Mouse (Mus musculus): ENCODE measurements around the gene Ccr9. TPM values are rescaled to one million over a fixed set of nuclear protein-coding genes. Genes with fewer than 3 reads are reported as not detected.

Ccr9 gene
- polyA plus RNA-seq (2014; fragmentation: Nextera tagmentation; extraction: Ambion mirVana), result 0.18 and 0.23 TPM in 2 replicates

- H3K4me1 ChIP-seq (ENCODE audit: control insufficient read depth, insufficient read depth, low read length), result peaks cover 8% of the 10 kb centered on the region; the same call in 1 of the 2 replicates
- no peaks in the 10 kb centered on the region for H3K9me3 ChIP-seq (ENCODE audit: control insufficient read depth, low read length)
Measured at GRCm38 (mm10) chr9:123678327-123679105, at the start of gene Ccr9, which contains the start of gene Slc6a20a. Ccr9 (plus strand) TSS chr9:123678439. Slc6a20a (minus strand) TSS chr9:123678885.

GRCm38 (mm10) chr9:123631666-123632065 lies 46.6 kb upstream of the Ccr9 start:
- no peaks in the 10 kb centered on the region for H3K4me1 ChIP-seq (ENCODE audit: control insufficient read depth, insufficient read depth, low read length)
- no peak overlapping the region for H3K4me3 ChIP-seq (ENCODE audit: low read length)
- H3K36me3 ChIP-seq (ENCODE audit: control insufficient read depth, insufficient read depth, low read length), result no peaks in the 10 kb centered on the region
- H3K27me3 ChIP-seq (ENCODE audit: control insufficient read depth, insufficient read depth, low read length), result no peaks in the 10 kb centered on the region
- no peak overlapping the region for H3K9ac ChIP-seq (ENCODE audit: low read depth, low read length)
- no peaks in the 10 kb centered on the region for H3K9me3 ChIP-seq (ENCODE audit: control insufficient read depth, low read length)
- H3K4me2 ChIP-seq (replicated peaks; ENCODE audit: low read depth, low read length), result no peak overlapping the region
- ATAC-seq (ENCODE audit: low FRiP score, low TSS enrichment), result no peak
- H3K27ac ChIP-seq (ENCODE audit: low read depth, low read length), result no peak overlapping the region
- 75% methylated on average over 3 of the region's 3 CpGs for WGBS

More at GRCm38 (mm10) chr9:123678327-123679105, at the start of gene Ccr9, which contains the start of gene Slc6a20a:
- Histone ChIP-seq H3K36me3 (ENCODE audit: control insufficient read depth, insufficient read depth, low read length) (no peaks in the 10 kb centered on the region), H3K4me3 (ENCODE audit: low read length) (peak within 1 kb of the TSS; percentile 43), H3K9ac (ENCODE audit: low read depth, low read length) (peak within 1 kb of the TSS; percentile 29; the same call in 1 of the 2 replicates), H3K27me3 (ENCODE audit: control insufficient read depth, insufficient read depth, low read length) (peaks cover 36% of the 10 kb centered on the region), H3K4me2 (replicated peaks; ENCODE audit: low read depth, low read length) (peak within 1 kb of the TSS; percentile 77), H3K27ac (ENCODE audit: low read depth, low read length) (no peak within 1 kb of the TSS)
- WGBS, result 2% methylated on average over 69 of the region's 73 CpGs
- ATAC-seq (ENCODE audit: low FRiP score, low TSS enrichment), result peak; percentile 84

- H3K4me2 ChIP-seq (replicated peaks; ENCODE audit: low read depth, low read length), result no peak within 1 kb of the TSS
- H3K9ac ChIP-seq (ENCODE audit: low read depth, low read length), result no peak within 1 kb of the TSS
- WGBS, result 86% methylated on average over 6 of the region's 6 CpGs
- H3K36me3 ChIP-seq (ENCODE audit: control insufficient read depth, insufficient read depth, low read length), result no peaks in the 10 kb centered on the region
- H3K27me3 ChIP-seq (ENCODE audit: control insufficient read depth, insufficient read depth, low read length), result no peaks in the 10 kb centered on the region
- H3K9me3 ChIP-seq (ENCODE audit: control insufficient read depth, low read length), result no peaks in the 10 kb centered on the region
- H3K4me3 ChIP-seq (ENCODE audit: low read length), result no peak within 1 kb of the TSS
- no peak within 1 kb of the TSS for H3K27ac ChIP-seq (ENCODE audit: low read depth, low read length)
- no peaks in the 10 kb centered on the region for H3K4me1 ChIP-seq (ENCODE audit: control insufficient read depth, insufficient read depth, low read length)
- no peak for ATAC-seq (ENCODE audit: low FRiP score, low TSS enrichment)
Measured at GRCm38 (mm10) chr9:123632281-123632680, 46.0 kb upstream of the Ccr9 start, which contains the start of gene Slc6a20b. Slc6a20b (minus strand) TSS chr9:123632565.

GRCm38 (mm10) chr9:123632993-123633392 lies 45.2 kb upstream of the Ccr9 start:
- Histone ChIP-seq H3K4me2 (replicated peaks; ENCODE audit: low read depth, low read length) (no peak overlapping the region), H3K9me3 (ENCODE audit: control insufficient read depth, low read length) (no peaks in the 10 kb centered on the region), H3K9ac (ENCODE audit: low read depth, low read length) (no peak overlapping the region), H3K27ac (ENCODE audit: low read depth, low read length) (no peak overlapping the region), H3K4me3 (ENCODE audit: low read length) (no peak overlapping the region), H3K36me3 (ENCODE audit: control insufficient read depth, insufficient read depth, low read length) (no peaks in the 10 kb centered on the region), H3K27me3 (ENCODE audit: control insufficient read depth, insufficient read depth, low read length) (no peaks in the 10 kb centered on the region), H3K4me1 (ENCODE audit: control insufficient read depth, insufficient read depth, low read length) (no peaks in the 10 kb centered on the region)
- WGBS, result 83% methylated on average over 3 of the region's 3 CpGs
- no peak for ATAC-seq (ENCODE audit: low FRiP score, low TSS enrichment)

- Histone ChIP-seq H3K9me3 (ENCODE audit: control insufficient read depth, low read length) (no peaks in the 10 kb centered on the region), H3K4me2 (replicated peaks; ENCODE audit: low read depth, low read length) (no peak overlapping the region), H3K4me3 (ENCODE audit: low read length) (no peak overlapping the region), H3K4me1 (ENCODE audit: control insufficient read depth, insufficient read depth, low read length) (no peaks in the 10 kb centered on the region), H3K27me3 (ENCODE audit: control insufficient read depth, insufficient read depth, low read length) (no peaks in the 10 kb centered on the region), H3K36me3 (ENCODE audit: control insufficient read depth, insufficient read depth, low read length) (no peaks in the 10 kb centered on the region), H3K27ac (ENCODE audit: low read depth, low read length) (no peak overlapping the region), H3K9ac (ENCODE audit: low read depth, low read length) (no peak overlapping the region)
- ATAC-seq (ENCODE audit: low FRiP score, low TSS enrichment), result no peak
- WGBS, result 73% methylated on average over 5 of the region's 5 CpGs
Measured at GRCm38 (mm10) chr9:123636771-123637170, 41.5 kb upstream of the Ccr9 start.

GRCm38 (mm10) chr9:123638231-123638630 lies 40.0 kb upstream of the Ccr9 start:
- Histone ChIP-seq H3K9ac (ENCODE audit: low read depth, low read length) (no peak overlapping the region), H3K4me3 (ENCODE audit: low read length) (no peak overlapping the region), H3K4me2 (replicated peaks; ENCODE audit: low read depth, low read length) (no peak overlapping the region), H3K27me3 (ENCODE audit: control insufficient read depth, insufficient read depth, low read length) (no peaks in the 10 kb centered on the region), H3K4me1 (ENCODE audit: control insufficient read depth, insufficient read depth, low read length) (no peaks in the 10 kb centered on the region), H3K36me3 (ENCODE audit: control insufficient read depth, insufficient read depth, low read length) (no peaks in the 10 kb centered on the region), H3K27ac (ENCODE audit: low read depth, low read length) (no peak overlapping the region), H3K9me3 (ENCODE audit: control insufficient read depth, low read length) (no peaks in the 10 kb centered on the region)
- ATAC-seq (ENCODE audit: low FRiP score, low TSS enrichment), result no peak

- Histone ChIP-seq H3K4me1 (ENCODE audit: control insufficient read depth, insufficient read depth, low read length) (no peaks in the 10 kb centered on the region), H3K4me2 (replicated peaks; ENCODE audit: low read depth, low read length) (no peak overlapping the region), H3K4me3 (ENCODE audit: low read length) (no peak overlapping the region), H3K27ac (ENCODE audit: low read depth, low read length) (no peak overlapping the region), H3K27me3 (ENCODE audit: control insufficient read depth, insufficient read depth, low read length) (no peaks in the 10 kb centered on the region), H3K9ac (ENCODE audit: low read depth, low read length) (no peak overlapping the region), H3K9me3 (ENCODE audit: control insufficient read depth, low read length) (no peaks in the 10 kb centered on the region), H3K36me3 (ENCODE audit: control insufficient read depth, insufficient read depth, low read length) (no peaks in the 10 kb centered on the region)
- 76% methylated on average over 1 of the region's 1 CpGs for WGBS
- peak; percentile 85; the same call in 1 of the 2 replicates for ATAC-seq (ENCODE audit: low FRiP score, low TSS enrichment)
Measured at GRCm38 (mm10) chr9:123638668-123639089, 39.6 kb upstream of the Ccr9 start.

GRCm38 (mm10) chr9:123640106-123640505 lies 38.1 kb upstream of the Ccr9 start:
- WGBS, result 77% methylated on average over 1 of the region's 1 CpGs

GRCm38 (mm10) chr9:123649785-123650511 lies 28.3 kb upstream of the Ccr9 start:
- Histone ChIP-seq H3K4me2 (replicated peaks; ENCODE audit: low read depth, low read length) (no peak overlapping the region), H3K4me3 (ENCODE audit: low read length) (no peak overlapping the region), H3K9ac (ENCODE audit: low read depth, low read length) (no peak overlapping the region), H3K36me3 (ENCODE audit: control insufficient read depth, insufficient read depth, low read length) (no peaks in the 10 kb centered on the region), H3K27me3 (ENCODE audit: control insufficient read depth, insufficient read depth, low read length) (no peaks in the 10 kb centered on the region), H3K4me1 (ENCODE audit: control insufficient read depth, insufficient read depth, low read length) (no peaks in the 10 kb centered on the region), H3K27ac (ENCODE audit: low read depth, low read length) (no peak overlapping the region), H3K9me3 (ENCODE audit: control insufficient read depth, low read length) (no peaks in the 10 kb centered on the region)
- 85% methylated on average over 2 of the region's 2 CpGs for WGBS
- no peak for ATAC-seq (ENCODE audit: low FRiP score, low TSS enrichment)

More at GRCm38 (mm10) chr9:123640106-123640505, 38.1 kb upstream of the Ccr9 start:
- no peak for ATAC-seq (ENCODE audit: low FRiP score, low TSS enrichment)
- Histone ChIP-seq H3K36me3 (ENCODE audit: control insufficient read depth, insufficient read depth, low read length) (no peaks in the 10 kb centered on the region), H3K9ac (ENCODE audit: low read depth, low read length) (no peak overlapping the region), H3K27ac (ENCODE audit: low read depth, low read length) (no peak overlapping the region), H3K9me3 (ENCODE audit: control insufficient read depth, low read length) (no peaks in the 10 kb centered on the region), H3K4me1 (ENCODE audit: control insufficient read depth, insufficient read depth, low read length) (no peaks in the 10 kb centered on the region), H3K27me3 (ENCODE audit: control insufficient read depth, insufficient read depth, low read length) (no peaks in the 10 kb centered on the region), H3K4me3 (ENCODE audit: low read length) (no peak overlapping the region), H3K4me2 (replicated peaks; ENCODE audit: low read depth, low read length) (no peak overlapping the region)
